Mouse (Mus musculus): ENCODE measurements at regions not wholly inside any gene's neighbourhood (a gene's known extent, or its start where the extent isn't known, plus 50 kb on each side); places are given as distances from the start of the nearest gene placed in this dataset.

- Histone ChIP-seq H3K36me3 (replicated peaks; ENCODE audit: control insufficient read depth, insufficient read depth, low read depth) (no peaks in the 10 kb centered on the region), H3K4me3 (ENCODE audit: insufficient read depth in 1 of 2, low read depth in 2 of 2, low read length in 2 of 2) (no peak overlapping the region), H3K4me1 (replicated peaks; ENCODE audit: control insufficient read depth in 2 of 2, insufficient read depth in 2 of 2, low read length in 1 of 2) (no peaks in the 10 kb centered on the region; a peak in 1 of 4 replicates), H3K4me2 (ENCODE audit: low read depth) (no peak overlapping the region), H3K9ac (replicated peaks) (no peak overlapping the region), H3K27ac (no peak overlapping the region), H3K27me3 (ENCODE audit: control insufficient read depth, insufficient read depth, low read length) (no peaks in the 10 kb centered on the region), H3K9me3 (ENCODE audit: control insufficient read depth, low read length) (no peaks in the 10 kb centered on the region)
- no peak for DNase-seq (ENCODE audit: low read depth in 3 of 3, low spot score in 3 of 3)
- TF ChIP-seq EP300 (IDR thresholded peaks at IDR 0.05; ENCODE audit: low read depth) (no peak), CTCF (IDR thresholded peaks at IDR 0.05; ENCODE audit: low read depth) (no peak)
- WGBS (ENCODE audit: insufficient replicate concordance): 22% methylated on average over 2 of the region's 2 CpGs
- ATAC-seq (ENCODE audit: insufficient read depth): no peak
These were observed 703.1 kb upstream of the Marcks start for GRCm38 (mm10) chr10:37841842-37842241.

DNA sequence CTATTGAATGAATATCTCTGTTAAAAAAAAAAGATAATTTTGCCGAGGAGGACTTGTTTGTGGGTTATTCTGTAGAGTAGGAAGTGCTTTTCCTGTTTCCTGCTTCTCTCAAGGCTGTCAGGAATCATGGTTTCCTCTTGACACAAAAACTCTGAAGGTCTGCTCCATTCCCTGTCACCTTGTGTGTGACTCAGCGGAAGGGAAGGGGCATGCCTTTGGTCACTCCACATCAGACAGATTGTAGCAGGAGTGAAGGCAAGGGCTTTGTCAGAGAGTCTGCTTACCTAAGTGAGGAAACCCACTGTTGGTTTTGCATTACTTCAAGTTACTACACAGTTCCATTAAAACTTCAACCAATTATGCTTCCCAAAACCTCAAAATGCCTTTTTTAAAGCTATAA is 699.0 kb upstream of the Marcks start:
- TF ChIP-seq EP300 (IDR thresholded peaks at IDR 0.05; ENCODE audit: low read depth): no peak
- no peak for TF ChIP-seq CTCF (IDR thresholded peaks at IDR 0.05; ENCODE audit: low read depth)
- DNase-seq (ENCODE audit: low read depth in 3 of 3, low spot score in 3 of 3): no peak
- 47% methylated on average over 2 of the region's 2 CpGs for WGBS (ENCODE audit: insufficient replicate concordance)
- Histone ChIP-seq H3K4me1 (replicated peaks; ENCODE audit: control insufficient read depth in 2 of 2, insufficient read depth in 2 of 2, low read length in 1 of 2) (no peaks in the 10 kb centered on the region; a peak in 1 of 4 replicates), H3K9me3 (ENCODE audit: control insufficient read depth, low read length) (no peaks in the 10 kb centered on the region), H3K9ac (replicated peaks) (no peak overlapping the region), H3K36me3 (replicated peaks; ENCODE audit: control insufficient read depth, insufficient read depth, low read depth) (no peaks in the 10 kb centered on the region), H3K27me3 (ENCODE audit: control insufficient read depth, insufficient read depth, low read length) (no peaks in the 10 kb centered on the region), H3K4me2 (ENCODE audit: low read depth) (no peak overlapping the region), H3K4me3 (ENCODE audit: insufficient read depth in 1 of 2, low read depth in 2 of 2, low read length in 2 of 2) (no peak overlapping the region), H3K27ac (no peak overlapping the region)
- no peak for ATAC-seq (ENCODE audit: insufficient read depth)

DNA sequence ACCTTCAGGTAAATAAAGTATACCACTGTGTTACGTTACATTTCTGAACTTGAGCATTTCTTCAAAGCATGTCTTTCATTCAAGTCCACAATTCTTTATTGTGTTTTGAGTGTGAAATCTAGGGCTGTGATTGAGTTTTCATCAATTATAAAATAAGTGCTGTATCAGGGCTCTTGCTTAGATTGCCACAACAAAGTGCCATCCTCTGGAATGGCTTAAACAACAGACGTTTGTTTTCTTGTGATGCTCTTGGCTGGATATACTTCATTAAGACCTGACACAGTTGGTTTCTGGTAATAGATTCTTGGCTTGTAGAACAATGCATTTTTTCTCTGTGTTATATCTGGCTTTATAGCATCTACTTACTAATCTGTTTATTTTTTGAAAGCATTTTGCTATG is 674.3 kb upstream of the Marcks start:
- Histone ChIP-seq H3K4me1 (replicated peaks; ENCODE audit: control insufficient read depth in 2 of 2, insufficient read depth in 2 of 2, low read length in 1 of 2) (no peaks in the 10 kb centered on the region), H3K27me3 (ENCODE audit: control insufficient read depth, insufficient read depth, low read length) (no peaks in the 10 kb centered on the region), H3K36me3 (replicated peaks; ENCODE audit: control insufficient read depth, insufficient read depth, low read depth) (no peaks in the 10 kb centered on the region), H3K4me3 (ENCODE audit: insufficient read depth in 1 of 2, low read depth in 2 of 2, low read length in 2 of 2) (no peak overlapping the region), H3K27ac (no peak overlapping the region), H3K9ac (replicated peaks) (no peak overlapping the region), H3K9me3 (ENCODE audit: control insufficient read depth, low read length) (no peaks in the 10 kb centered on the region), H3K4me2 (ENCODE audit: low read depth) (no peak overlapping the region)
- WGBS (ENCODE audit: insufficient replicate concordance): 56% methylated on average over 2 of the region's 2 CpGs
- no peak for TF ChIP-seq CTCF (IDR thresholded peaks at IDR 0.05; ENCODE audit: low read depth)
- no peak for TF ChIP-seq EP300 (IDR thresholded peaks at IDR 0.05; ENCODE audit: low read depth)
- DNase-seq (ENCODE audit: low read depth in 3 of 3, low spot score in 3 of 3) (no peak), ATAC-seq (ENCODE audit: insufficient read depth) (no peak)

DNA sequence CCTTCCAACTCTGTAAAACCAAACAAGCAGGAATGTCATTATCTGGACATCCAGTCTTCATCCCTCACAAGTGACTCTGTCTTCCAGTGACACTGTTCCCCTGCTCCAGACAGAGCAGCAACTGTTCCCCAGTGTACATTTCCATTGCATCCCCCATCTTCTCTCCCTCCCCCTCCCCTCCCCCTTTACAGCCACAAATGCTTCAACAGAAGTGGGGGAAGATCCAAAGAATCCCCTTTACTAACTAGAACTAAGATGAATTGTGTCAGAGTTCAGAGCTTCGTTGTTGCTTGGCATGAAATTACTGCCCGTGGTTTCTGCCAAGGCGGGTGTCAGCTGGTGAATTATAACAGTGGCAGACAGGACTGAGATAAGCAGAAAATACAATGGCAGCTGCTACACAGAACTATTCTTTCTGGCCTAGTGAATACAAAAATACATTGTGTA is 673.7 kb upstream of the Marcks start:
- Histone ChIP-seq H3K9me3 (ENCODE audit: control insufficient read depth, low read length) (no peaks in the 10 kb centered on the region), H3K4me1 (replicated peaks; ENCODE audit: control insufficient read depth in 2 of 2, insufficient read depth in 2 of 2, low read length in 1 of 2) (no peaks in the 10 kb centered on the region), H3K4me2 (ENCODE audit: low read depth) (no peak overlapping the region), H3K27me3 (ENCODE audit: control insufficient read depth, insufficient read depth, low read length) (no peaks in the 10 kb centered on the region), H3K4me3 (ENCODE audit: insufficient read depth in 1 of 2, low read depth in 2 of 2, low read length in 2 of 2) (no peak overlapping the region), H3K27ac (no peak overlapping the region), H3K36me3 (replicated peaks; ENCODE audit: control insufficient read depth, insufficient read depth, low read depth) (no peaks in the 10 kb centered on the region), H3K9ac (replicated peaks) (no peak overlapping the region)
- WGBS (ENCODE audit: insufficient replicate concordance): 26% methylated on average over 3 of the region's 3 CpGs
- TF ChIP-seq EP300 (IDR thresholded peaks at IDR 0.05; ENCODE audit: low read depth): no peak
- no peak for TF ChIP-seq CTCF (IDR thresholded peaks at IDR 0.05; ENCODE audit: low read depth)
- ATAC-seq (ENCODE audit: insufficient read depth) (no peak), DNase-seq (ENCODE audit: low read depth in 3 of 3, low spot score in 3 of 3) (no peak)

- no peaks in the 10 kb centered on the region for H3K36me3 ChIP-seq (replicated peaks; ENCODE audit: control insufficient read depth, insufficient read depth, low read depth)
- no peak overlapping the region for H3K4me3 ChIP-seq (ENCODE audit: insufficient read depth in 1 of 2, low read depth in 2 of 2, low read length in 2 of 2)
- H3K4me2 ChIP-seq (ENCODE audit: low read depth): no peak overlapping the region
- H3K9me3 ChIP-seq (ENCODE audit: control insufficient read depth, low read length): no peaks in the 10 kb centered on the region
- no peak for DNase-seq (ENCODE audit: low read depth in 3 of 3, low spot score in 3 of 3)
- no peaks in the 10 kb centered on the region for H3K4me1 ChIP-seq (replicated peaks; ENCODE audit: control insufficient read depth in 2 of 2, insufficient read depth in 2 of 2, low read length in 1 of 2)
- no peak for ATAC-seq (ENCODE audit: insufficient read depth)
- H3K9ac ChIP-seq (replicated peaks): no peak overlapping the region
- TF ChIP-seq CTCF (IDR thresholded peaks at IDR 0.05; ENCODE audit: low read depth) (no peak), EP300 (IDR thresholded peaks at IDR 0.05; ENCODE audit: low read depth) (no peak)
- no peaks in the 10 kb centered on the region for H3K27me3 ChIP-seq (ENCODE audit: control insufficient read depth, insufficient read depth, low read length)
- WGBS (ENCODE audit: insufficient replicate concordance): 34% methylated on average over 5 of the region's 5 CpGs
- H3K27ac ChIP-seq: no peak overlapping the region
These were observed 673.1 kb upstream of the Marcks start for GRCm38 (mm10) chr10:37811789-37812188.
